Mouse (Mus musculus) cerebellum, adult 9-11 months (tissue): ENCODE measurements around the gene Pcdh7.
"Not testable (repeated sequence)": the region's sequence is repeated elsewhere in the genome, so short reads cannot be mapped to it uniquely, and the experiment has no call there.

ENCODE experiments used
- DNase-seq: peaks from one replicate; pipeline ENCODE4 v3.0.0; 2022

Gene Pcdh7

DNA sequence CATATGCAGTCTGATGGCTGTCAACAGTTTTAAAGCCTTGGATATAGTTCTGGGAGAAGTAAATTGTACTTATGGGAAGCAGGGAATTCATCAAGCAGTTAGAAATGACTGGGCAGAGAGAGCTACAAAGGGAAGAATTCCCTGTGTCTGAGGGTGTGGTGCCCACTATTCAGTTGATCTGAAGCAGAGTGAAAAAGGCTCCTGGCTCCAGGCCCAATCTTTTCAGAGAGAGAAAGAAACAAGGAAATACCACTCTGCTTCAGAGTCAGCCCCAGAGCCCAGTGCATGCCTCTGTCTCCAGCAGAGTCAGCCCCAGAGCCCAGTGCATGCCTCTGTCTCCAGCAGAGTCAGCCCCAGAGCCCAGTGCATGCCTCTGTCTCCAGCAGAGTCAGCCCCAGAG lies 456.6 kb downstream of the Pcdh7 start:
- DNase-seq, result not testable (repeated sequence)

DNA sequence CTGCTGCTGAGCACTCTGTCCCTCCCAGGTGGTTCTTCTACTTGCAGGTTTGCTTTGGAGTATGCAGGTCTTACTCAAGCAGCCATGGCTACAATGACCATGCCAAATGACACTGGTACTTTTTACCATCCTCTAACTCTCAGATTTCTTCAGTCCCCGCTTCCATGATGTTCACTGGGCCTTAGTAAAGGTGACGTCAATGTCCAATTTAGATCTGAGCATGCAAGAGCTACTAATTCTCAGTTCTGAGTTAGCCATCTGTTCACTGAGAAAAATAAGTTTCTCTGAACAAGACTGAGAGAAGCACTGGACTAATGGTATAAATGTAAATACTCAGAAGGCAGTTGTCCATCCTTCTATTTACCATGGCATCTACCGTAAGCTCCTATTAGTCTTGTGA lies 457.8 kb downstream of the Pcdh7 start:
- DNase-seq, result no peak
